Mouse (Mus musculus): ENCODE data around the gene Dbh.

Gene Dbh

GRCm38 (mm10) chr2:27218569-27218968, 53.5 kb downstream of the Dbh start:
- no peak for DNase-seq (ENCODE audit: low read depth, low spot score)

GRCm38 (mm10) chr2:27223012-27223421, 58.0 kb downstream of the Dbh start:
- no peak for DNase-seq (ENCODE audit: low read depth, low spot score)

DNA sequence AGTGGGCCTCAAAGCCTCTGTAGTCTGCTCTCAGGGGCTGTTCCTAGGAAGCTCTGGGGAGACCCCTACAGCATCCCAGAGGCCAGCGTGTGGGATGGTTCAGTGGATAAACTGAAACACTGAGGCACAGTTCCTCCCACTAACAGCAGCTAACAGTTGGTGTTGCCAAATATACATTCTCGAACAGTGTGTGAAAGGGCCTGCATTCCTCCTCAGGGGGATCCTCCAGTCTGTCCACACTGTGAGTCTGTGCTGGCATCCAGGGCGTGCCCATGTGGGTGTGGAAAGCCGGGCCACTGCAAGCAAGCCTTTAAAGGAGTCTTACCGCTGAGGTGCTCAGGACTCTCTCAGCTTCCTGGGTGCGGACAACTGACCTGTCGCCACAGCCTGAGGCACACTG, 61.5 kb downstream of the Dbh start:
- DNase-seq (ENCODE audit: low read depth, low spot score): no peak

GRCm38 (mm10) chr2:27228809-27229480, 63.9 kb downstream of the Dbh start:
- DNase-seq (ENCODE audit: low read depth, low spot score): peak; percentile 28

GRCm38 (mm10) chr2:27229481-27230105, 64.6 kb downstream of the Dbh start:
- no peak for DNase-seq (ENCODE audit: low read depth, low spot score)

DNA sequence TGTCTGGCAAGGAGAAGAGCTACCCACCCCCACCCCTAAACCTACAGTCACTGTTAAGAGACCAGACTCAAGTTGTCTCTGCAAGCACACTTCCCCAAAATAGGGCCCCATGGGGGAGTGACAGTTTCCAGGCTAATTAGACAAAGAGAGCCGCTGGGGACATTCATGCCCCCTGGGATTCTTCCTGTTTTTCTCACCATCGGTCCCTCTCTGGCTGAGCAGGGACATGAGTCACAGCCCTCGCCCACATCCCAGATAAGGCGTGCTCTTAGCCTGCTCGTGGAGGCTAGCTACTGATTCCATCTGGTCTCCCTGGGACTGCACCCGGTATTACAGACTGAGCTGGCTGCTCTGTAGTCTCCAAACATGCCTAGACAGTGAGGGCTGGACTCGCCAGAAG, 67.3 kb downstream of the Dbh start:
- DNase-seq (ENCODE audit: low read depth, low spot score): peak; percentile 64
